Mouse (Mus musculus) bone marrow, adult 2 months (tissue): ENCODE data around the gene Rnf227.

Source experiments
- CTCF ChIP-seq: fragments of 200-500 bp; IDR thresholded peaks from 2 replicates; pipeline ENCODE4 v1.5.1; 2011; ENCODE audit warnings: low read length, control low read depth; ENCODE audit not compliant: control insufficient read depth, insufficient read depth
- POLR2A ChIP-seq: fragments of 200-500 bp; IDR thresholded peaks from 2 replicates; pipeline ENCODE4 v1.6.1; 2011; ENCODE audit warnings: low read depth, mild to moderate bottlenecking, control low read depth, low read length, borderline replicate concordance; ENCODE audit not compliant: control insufficient read depth

- TF ChIP-seq CTCF (no peak), POLR2A (no peak)
Measured at GRCm38 (mm10) chr11:69297799-69298198, 42.5 kb upstream of the Rnf227 start.
